In genomic region chr7:36538111-36538510, GRCm38 (mm10) we compare ENCODE assay signal across 21 mouse cellular contexts.
DNase-seq lines count a peak whose midpoint lies in the region; ATAC-seq and TF ChIP-seq lines count a peak whose summit lies in the region.
"Had no signal": no experiment of that assay in that cellular context is flagged by ENCODE, and none has a peak within 500 bp of the region (broad histone marks: within the 10 kb centered on the region; RNA-seq: fewer than 3 reads in every experiment).

No protein-coding gene starts in this region.

- no peaks in the 10 kb centered on the region for H3K4me1 ChIP-seq in heart, adult 2 months (ENCODE audit: control insufficient read depth, insufficient read depth, low read length)
- no peaks in the 10 kb centered on the region for H3K4me1 ChIP-seq in neural tube, embryonic 13.5 days (replicated peaks)
- H3K4me1 ChIP-seq in neural tube, embryonic 15.5 days = no peaks in the 10 kb centered on the region
- H3K4me1 ChIP-seq in ES-E14 (ENCODE audit: control insufficient read depth in 2 of 2, insufficient read depth in 2 of 2, low read length in 2 of 2, poor library complexity in 1 of 2) = no peaks in the 10 kb centered on the region
- H3K4me1 ChIP-seq: embryonic facial prominence, embryonic 10.5 days; embryonic facial prominence, embryonic 12.5 days had no signal

- no peak overlapping the region for H3K27ac ChIP-seq in heart, adult 2 months
- H3K27ac ChIP-seq in neural tube, embryonic 13.5 days (replicated peaks) = 0 out of 2 replicates have a peak overlapping the region, but pooled peaks have one; percentile 3
- no peak overlapping the region for H3K27ac ChIP-seq in neural tube, embryonic 15.5 days (replicated peaks)
- 0 out of 2 replicates have a peak overlapping the region, but pooled peaks have one; percentile 10 for H3K27ac ChIP-seq in ES-E14 (ENCODE audit: insufficient read depth, low read depth, low read length, poor library complexity, severe bottlenecking)
- H3K27ac ChIP-seq: embryonic facial prominence, embryonic 10.5 days; embryonic facial prominence, embryonic 12.5 days; forebrain, embryonic 13.5 days; forebrain, embryonic 15.5 days had no signal

- intact Hi-C loops in heart, adult 2 months (cut with DNase I) = no loop called here

- in situ Hi-C loops in ES-E14 (cut with MboI; ENCODE audit: low sequenced_read_pairs in 2 of 2, unreplicated experiment in 2 of 2) = no loop called here

- TF ChIP-seq CTCF in heart, adult 2 months (IDR thresholded peaks at IDR 0.05) = no peak

- no peak for TF ChIP-seq POLR2A in heart, adult 2 months (IDR thresholded peaks at IDR 0.05; ENCODE audit: insufficient read depth, low read depth, low read length)

- H3K27me3 ChIP-seq in heart, adult 2 months (ENCODE audit: control insufficient read depth, insufficient read depth, low read length) = no peaks in the 10 kb centered on the region
- no peaks in the 10 kb centered on the region for H3K27me3 ChIP-seq in neural tube, embryonic 13.5 days
- no peaks in the 10 kb centered on the region for H3K27me3 ChIP-seq in neural tube, embryonic 15.5 days (replicated peaks)
- H3K27me3 ChIP-seq: CH12.LX; embryonic facial prominence, embryonic 12.5 days; forebrain, embryonic 13.5 days; forebrain, embryonic 15.5 days had no signal

- peak; percentile 77 for DNase-seq in heart, adult 11 months
- no peak for DNase-seq in heart, adult 2 months
- DNase-seq in ES-E14 (ENCODE audit: low read depth, low spot score) = no peak
- DNase-seq: adrenal gland, adult 2 months; adrenal gland, postnatal 10 days; adrenal gland, postnatal 25 days; B cell, adult 2 months; cerebellum, adult 11 months; cerebellum, adult 18-20 months; cerebellum, adult 9-10 months; cerebellum, postnatal 10 days; cerebellum, postnatal 25 days had no signal

- no peak overlapping the region for H3K4me3 ChIP-seq in heart, adult 2 months
- no peak overlapping the region for H3K4me3 ChIP-seq in neural tube, embryonic 13.5 days
- no peak overlapping the region for H3K4me3 ChIP-seq in neural tube, embryonic 15.5 days (replicated peaks)
- H3K4me3 ChIP-seq in ES-E14 (ENCODE audit: insufficient read depth in 1 of 2, low read depth in 1 of 2, low read length in 2 of 2, poor library complexity in 1 of 2, severe bottlenecking in 1 of 2) = no peak overlapping the region
- H3K4me3 ChIP-seq: embryonic facial prominence, embryonic 10.5 days; embryonic facial prominence, embryonic 12.5 days; forebrain, embryonic 13.5 days; forebrain, embryonic 15.5 days had no signal

- H3K36me3 ChIP-seq in heart, adult 2 months (ENCODE audit: control insufficient read depth, insufficient read depth, low read length) = no peaks in the 10 kb centered on the region
- H3K36me3 ChIP-seq in neural tube, embryonic 13.5 days = no peaks in the 10 kb centered on the region
- H3K36me3 ChIP-seq in neural tube, embryonic 15.5 days = no peaks in the 10 kb centered on the region
- H3K36me3 ChIP-seq in ES-E14 (ENCODE audit: control insufficient read depth, insufficient read depth, low read length, poor library complexity, severe bottlenecking) = no peaks in the 10 kb centered on the region
- H3K36me3 ChIP-seq: embryonic facial prominence, embryonic 10.5 days; embryonic facial prominence, embryonic 12.5 days; forebrain, embryonic 15.5 days had no signal

- H3K9me3 ChIP-seq in neural tube, embryonic 13.5 days = peaks cover 3% of the 10 kb centered on the region
- no peaks in the 10 kb centered on the region for H3K9me3 ChIP-seq in neural tube, embryonic 15.5 days (replicated peaks)
- no peaks in the 10 kb centered on the region for H3K9me3 ChIP-seq in ES-E14 (ENCODE audit: control insufficient read depth, insufficient read depth, low read depth, low read length)
- H3K9me3 ChIP-seq: embryonic facial prominence, embryonic 10.5 days; embryonic facial prominence, embryonic 12.5 days; forebrain, embryonic 13.5 days; forebrain, embryonic 15.5 days had no signal

- no peak overlapping the region for H3K4me2 ChIP-seq in neural tube, embryonic 13.5 days
- H3K4me2 ChIP-seq in neural tube, embryonic 15.5 days = no peak overlapping the region
- H3K4me2 ChIP-seq: embryonic facial prominence, embryonic 12.5 days; forebrain, embryonic 13.5 days had no signal

- TF ChIP-seq EP300 in heart, adult 2 months (IDR thresholded peaks at IDR 0.05; ENCODE audit: insufficient read depth, low read depth, low read length) = no peak

- 76% methylated on average over 11 of the region's 11 CpGs for WGBS in heart, adult 2 months
- WGBS in neural tube, embryonic 13.5 days = 73% methylated on average over 11 of the region's 11 CpGs
- 73% methylated on average over 11 of the region's 11 CpGs for WGBS in neural tube, embryonic 15.5 days

- no peaks in the 10 kb centered on the region for H3K79me2 ChIP-seq in heart, adult 2 months (replicated peaks; ENCODE audit: control insufficient read depth, insufficient read depth, low read length)

- H3K9ac ChIP-seq in heart, adult 2 months (ENCODE audit: low read depth, low read length) = no peak overlapping the region
- no peak overlapping the region for H3K9ac ChIP-seq in neural tube, embryonic 13.5 days
- H3K9ac ChIP-seq in neural tube, embryonic 15.5 days (replicated peaks) = no peak overlapping the region
- H3K9ac ChIP-seq in ES-E14 (ENCODE audit: insufficient read depth, low read depth, low read length, poor library complexity, severe bottlenecking) = no peak overlapping the region
- H3K9ac ChIP-seq: embryonic facial prominence, embryonic 12.5 days; forebrain, embryonic 13.5 days; forebrain, embryonic 15.5 days; forebrain, postnatal 0 days had no signal

- ATAC-seq in neural tube, embryonic 13.5 days (ENCODE audit: low read depth) = no peak
- ATAC-seq in neural tube, embryonic 15.5 days (ENCODE audit: low FRiP score) = no peak
- ATAC-seq: CD4-positive, CD25-positive, alpha-beta regulatory T cell, adult 4 months; forebrain, embryonic 13.5 days; forebrain, embryonic 15.5 days had no signal

TF ChIP-seq in ES-E14, 5 proteins besides CTCF, POLR2A, EP300 and RAD21:
- TF ChIP-seq ZC3H11A (IDR thresholded peaks at IDR 0.05; ENCODE audit: borderline replicate concordance, low read depth, low read length) = no peak
- no peak for TF ChIP-seq CHD2 (IDR thresholded peaks at IDR 0.05; ENCODE audit: low read depth, low read length)
- TF ChIP-seq HCFC1 (IDR thresholded peaks at IDR 0.05; ENCODE audit: borderline replicate concordance, insufficient read depth, low read length) = no peak
- TF ChIP-seq ZNF384 (IDR thresholded peaks at IDR 0.05; ENCODE audit: low read depth, low read length) = no peak
- no peak for TF ChIP-seq MAFK (IDR thresholded peaks at IDR 0.05; ENCODE audit: insufficient read depth, low read depth, low read length)

Comparison
In these comparisons a context has a peak if more than half of its experiments do, and no peak if none do; other contexts are left out.
1. H3K27ac ChIP-seq: peak in neural tube, embryonic 13.5 days (single experiment) and ES-E14 (single experiment); none in heart, adult 2 months (single experiment) and neural tube, embryonic 15.5 days (single experiment).